Mouse (Mus musculus) yolk sac, embryonic 10.5 days (tissue): ENCODE results near the gene Gm13287.
"Not testable (repeated sequence)": the region's sequence is repeated elsewhere in the genome, so short reads cannot be mapped to it uniquely, and the experiment has no call there.

Experiments used
- DNase-seq: peaks from one replicate; pipeline ENCODE4 v3.0.0-alpha.2; 2017; ENCODE audit warnings: low spot score

Gene Gm13287

GRCm38 (mm10) chr4:88797097-88797496, 6.0 kb upstream of the Gm13287 start, which contains the start of gene Gm13279:
Gene Gm13279 (plus strand): TSS chr4:88797397.
- DNase-seq: not testable (repeated sequence)

DNA sequence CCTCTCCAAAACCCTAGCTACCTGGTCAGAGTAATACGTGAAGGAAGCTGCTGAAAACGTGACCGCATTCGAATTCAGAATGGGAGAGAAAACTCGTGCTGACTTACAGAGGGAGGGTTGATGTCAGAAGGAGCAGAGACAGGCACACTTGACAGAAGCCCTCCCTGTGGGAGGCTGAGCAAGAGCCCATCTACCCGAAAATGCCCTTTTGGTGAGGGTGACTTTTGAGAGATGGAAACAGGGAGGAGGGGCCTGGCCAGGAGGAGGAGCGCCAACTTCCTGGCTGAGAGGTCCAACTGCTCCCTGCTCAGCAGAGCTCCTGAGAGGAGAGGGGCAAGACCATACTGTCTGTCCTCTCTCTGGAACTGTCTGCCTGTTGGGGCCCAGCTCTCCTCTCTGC, 3.7 kb upstream of the Gm13287 start, which contains the start of gene Gm13285:
TSS of gene Gm13285 (plus strand) at position 301 of the 400 bp plus-strand sequence.
- DNase-seq: not testable (repeated sequence)

- not testable (repeated sequence) for DNase-seq
Measured at GRCm38 (mm10) chr4:88805231-88805630, 2.2 kb downstream of the Gm13287 start, which contains the start of gene Gm13288. Gene Gm13288 (plus strand): TSS chr4:88805531.

- not testable (repeated sequence) for DNase-seq
Measured at GRCm38 (mm10) chr4:88805761-88806160, 2.7 kb downstream of the Gm13287 start.

DNA sequence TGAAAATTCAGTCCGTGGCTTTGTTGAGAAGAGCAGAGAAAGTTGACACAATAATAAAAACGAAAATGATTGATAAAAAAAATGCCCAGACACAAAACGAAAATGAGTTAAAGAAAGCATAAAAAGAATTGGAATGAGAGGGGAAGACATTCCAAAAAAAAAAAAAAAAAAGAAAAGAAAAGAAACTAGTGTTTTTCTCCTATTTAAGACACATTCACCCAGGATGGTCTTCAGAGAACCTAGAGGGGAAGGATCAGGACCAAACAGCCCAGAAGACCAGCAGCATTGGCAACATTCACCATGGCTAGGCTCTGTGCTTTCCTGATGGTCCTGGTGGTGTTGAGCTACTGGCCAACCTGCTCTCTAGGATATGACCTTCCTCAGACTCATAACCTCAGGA, 12.9 kb downstream of the Gm13287 start, which contains the start of gene Ifna7:
TSS of gene Ifna7 (plus strand) at position 301 of the 400 bp plus-strand sequence.
- DNase-seq: no peak

DNA sequence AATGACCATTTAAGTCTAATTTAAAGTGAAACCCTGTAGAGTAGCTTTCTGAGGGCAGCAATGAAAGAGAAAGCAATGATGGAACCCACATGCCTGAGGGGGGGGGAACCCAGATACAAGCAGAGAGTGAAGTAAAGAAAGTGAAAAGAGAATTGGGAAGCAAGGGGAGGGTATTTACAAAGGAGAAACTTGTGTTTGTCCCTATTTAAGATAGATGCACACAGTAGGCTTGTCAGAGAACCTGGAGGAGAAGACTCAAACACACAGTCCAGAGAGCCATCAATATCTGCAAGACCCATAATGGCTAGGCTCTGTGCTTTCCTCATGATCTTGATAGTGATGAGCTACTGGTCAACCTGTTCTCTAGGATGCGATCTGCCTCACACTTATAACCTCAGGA, 16.6 kb downstream of the Gm13287 start, which contains the start of gene Ifna11:
TSS of gene Ifna11 (plus strand) at position 301 of the 400 bp plus-strand sequence.
- DNase-seq: no peak

- no peak for DNase-seq
Measured at GRCm38 (mm10) chr4:88822995-88823394, 19.9 kb downstream of the Gm13287 start.

- not testable (repeated sequence) for DNase-seq
Measured at GRCm38 (mm10) chr4:88827116-88827515, 24.1 kb downstream of the Gm13287 start, which contains the start of gene Ifna6. Gene Ifna6 (plus strand): TSS chr4:88827416.

DNA sequence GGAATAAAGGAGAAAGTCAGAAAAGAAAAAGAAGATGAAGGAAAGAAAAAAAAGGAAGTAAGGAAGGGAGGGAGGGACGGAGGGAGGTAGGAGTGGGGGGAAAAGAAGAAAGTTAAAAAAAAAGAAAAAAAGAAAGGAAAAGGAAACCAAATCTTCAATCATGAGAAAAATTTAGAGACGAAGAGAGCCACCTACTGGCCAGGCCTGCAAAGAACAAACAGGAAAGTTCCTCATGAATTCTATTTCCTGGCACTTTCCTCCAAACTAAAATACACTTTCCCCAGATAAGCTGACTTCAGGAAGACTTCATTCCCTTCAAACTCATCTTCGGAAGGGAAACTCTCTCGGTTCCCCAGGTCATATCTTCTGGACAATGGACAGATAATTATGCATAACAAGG, 27.5 kb downstream of the Gm13287 start:
- DNase-seq: no peak

GRCm38 (mm10) chr4:88835225-88835624, 32.2 kb downstream of the Gm13287 start, which contains the start of gene Ifna5:
Gene Ifna5 (plus strand): TSS chr4:88835525.
- DNase-seq: not testable (repeated sequence)

GRCm38 (mm10) chr4:88838828-88839227, 35.8 kb downstream of the Gm13287 start:
- DNase-seq: no peak

DNA sequence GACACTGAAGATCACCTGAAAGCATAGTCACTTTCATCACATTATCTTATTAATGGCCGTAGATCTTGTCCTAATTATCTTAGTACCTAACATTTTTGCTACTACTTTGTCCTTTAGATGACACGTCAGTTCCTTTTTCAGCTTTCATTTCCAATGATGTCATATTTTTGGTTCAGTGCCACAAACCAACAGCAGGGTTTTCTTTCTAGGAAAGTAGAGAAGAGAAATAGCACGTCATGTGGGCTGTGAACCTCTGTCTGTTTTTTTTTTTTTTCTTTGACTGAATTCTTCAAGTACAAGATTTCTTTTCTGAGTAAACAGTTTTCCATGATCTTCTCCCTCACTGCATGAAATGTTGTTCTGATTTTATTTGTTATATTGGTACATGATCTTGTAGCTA, 37.0 kb downstream of the Gm13287 start:
- no peak for DNase-seq

GRCm38 (mm10) chr4:88841438-88841911, 38.4 kb downstream of the Gm13287 start, which contains the start of gene Ifna4:
Gene Ifna4 (plus strand): TSS chr4:88841861.
- no peak for DNase-seq

DNA sequence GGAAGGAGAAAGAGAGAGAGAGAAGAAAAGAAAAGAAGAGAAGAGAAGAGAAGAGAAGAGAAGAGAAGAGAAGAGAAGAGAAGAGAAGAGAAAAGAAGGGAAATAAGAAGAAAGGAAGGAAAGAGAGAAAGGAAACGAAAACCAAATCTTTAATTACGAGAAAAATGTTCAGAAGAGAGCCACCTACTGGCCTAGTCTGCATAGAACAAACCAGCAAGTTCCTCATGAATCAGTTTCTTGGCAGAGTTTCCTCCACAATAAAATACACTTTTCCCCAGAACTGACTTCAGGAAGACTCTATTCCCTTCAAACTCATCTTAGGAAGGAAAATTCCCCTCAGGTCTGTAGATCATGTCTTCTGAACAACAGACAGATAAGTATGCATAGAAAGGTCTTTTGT, 42.3 kb downstream of the Gm13287 start:
- no peak for DNase-seq

GRCm38 (mm10) chr4:88849698-88850097, 46.6 kb downstream of the Gm13287 start, which contains the start of gene Ifna1:
Gene Ifna1 (plus strand): TSS chr4:88850087.
- no peak for DNase-seq

DNA sequence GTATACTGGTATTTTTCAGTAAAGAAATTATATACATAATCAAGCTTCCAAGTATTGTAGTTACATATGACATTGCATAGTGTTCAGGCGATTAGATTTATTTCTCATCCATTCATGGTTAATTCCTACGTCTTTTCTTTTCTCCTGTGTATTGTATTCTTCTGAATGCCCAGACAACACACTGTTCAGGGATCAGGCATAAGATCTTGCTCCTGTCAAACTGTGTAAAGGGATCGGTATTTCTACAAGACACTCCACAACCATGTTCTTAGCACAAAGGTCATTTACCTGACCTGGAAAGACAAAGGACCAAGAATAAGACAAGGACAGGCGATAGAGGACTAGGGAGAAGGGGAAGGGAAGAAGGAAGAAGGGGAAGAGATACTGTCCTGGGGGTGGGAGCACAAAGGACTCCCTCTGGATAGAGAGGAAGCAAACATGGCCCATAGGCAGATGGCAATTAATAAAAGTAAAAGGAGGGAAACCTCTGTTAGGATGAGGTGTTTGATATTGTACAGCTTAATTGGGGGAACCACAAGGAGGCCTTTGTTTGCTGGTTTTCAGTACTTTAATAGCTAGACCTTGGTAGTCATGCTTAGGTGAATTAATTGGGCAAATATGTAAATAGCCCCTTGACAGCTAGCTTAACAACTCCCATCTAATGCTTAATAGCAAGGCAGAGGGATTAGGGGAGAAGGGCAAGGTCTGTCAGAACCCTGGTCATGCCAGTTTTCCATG, 48.1 kb downstream of the Gm13287 start:
- DNase-seq: no peak
